Mouse (Mus musculus) MEL (cell line): ENCODE data around the gene Kcnb1. TPM values are rescaled to one million over a fixed set of nuclear protein-coding genes. Genes with fewer than 3 reads are reported as not detected.

Experiments used
- DNase-seq: peaks from one replicate; pipeline ENCODE4 v3.0.0; 2011; ENCODE audit warnings: low read depth, low spot score
- H3K27ac ChIP-seq: 2 replicates; pipeline ENCODE4 v1.5.1; 2012; ENCODE audit warnings: low read depth, mild to moderate bottlenecking, control low read depth, low read length, moderate library complexity; ENCODE audit not compliant: control insufficient read depth
- H3K27me3 ChIP-seq, 2 experiments: fragments of 150-350 bp in 1 of 2; sonication (generic) in 1 of 2; 2 replicates each; pipeline ENCODE4 v1.6.1; 2012; ENCODE audit warnings: low read length in 2 of 2, mild to moderate bottlenecking in 2 of 2, improper control_type of control experiment in 1 of 2, moderate library complexity in 1 of 2; ENCODE audit not compliant: insufficient read depth in 2 of 2, control insufficient read depth in 1 of 2
- H3K36me3 ChIP-seq, 2 experiments: 2 replicates each; pipeline ENCODE4 v1.6.1; 2012 to 2014; ENCODE audit warnings: low read length in 2 of 2, improper control_type of control experiment in 1 of 2, inconsistent platforms in 1 of 2, mild to moderate bottlenecking in 1 of 2; ENCODE audit not compliant: insufficient read depth in 2 of 2, control insufficient read depth in 1 of 2
- H3K4me1 ChIP-seq, 2 experiments: fragments of 150-350 bp in 1 of 2; sonication (generic) in 1 of 2; 2 replicates each; pipeline ENCODE4 v1.6.1; 2012; ENCODE audit warnings: low read length in 2 of 2, improper control_type of control experiment in 1 of 2, mild to moderate bottlenecking in 1 of 2; ENCODE audit not compliant: insufficient read depth in 2 of 2, control insufficient read depth in 1 of 2
- H3K4me3 ChIP-seq, 2 experiments: fragments of 150-350 bp in 1 of 2; sonication (generic) in 1 of 2; 2 replicates each; pipeline ENCODE4 v1.5.1; 2012; ENCODE audit warnings: low read depth in 2 of 2, low read length in 2 of 2, mild to moderate bottlenecking in 2 of 2, moderate library complexity in 2 of 2, control low read depth in 1 of 2, improper control_type of control experiment in 1 of 2; ENCODE audit not compliant: control insufficient read depth in 1 of 2, insufficient read depth in 1 of 2
- H3K79me2 ChIP-seq: 2 replicates; pipeline ENCODE4 v1.6.1; 2012; ENCODE audit warnings: mild to moderate bottlenecking, low read length, moderate library complexity; ENCODE audit not compliant: control insufficient read depth, poor library complexity, insufficient read depth
- H3K9ac ChIP-seq: 2 replicates; pipeline ENCODE4 v1.6.1; 2012; ENCODE audit warnings: low read depth, mild to moderate bottlenecking, control low read depth, low read length, moderate library complexity; ENCODE audit not compliant: control insufficient read depth, poor library complexity, severe bottlenecking
- H3K9me3 ChIP-seq: fragments of 150-350 bp; sonication (generic); replicated peaks from 2 replicates; pipeline ENCODE4 v1.6.1; 2012; ENCODE audit warnings: mild to moderate bottlenecking, low read length, improper control_type of control experiment, moderate library complexity; ENCODE audit not compliant: insufficient read depth
- BHLHE40 ChIP-seq: IDR thresholded peaks from 2 replicates; pipeline ENCODE4 v1.6.1; 2012; ENCODE audit warnings: low read depth, mild to moderate bottlenecking, inconsistent platforms, low read length, improper control_type of control experiment, borderline replicate concordance
- CHD1 ChIP-seq: IDR thresholded peaks from 2 replicates; pipeline ENCODE4 v1.6.1; 2012; ENCODE audit warnings: low read depth, mild to moderate bottlenecking, inconsistent platforms, low read length, improper control_type of control experiment
- CTCF ChIP-seq, 3 experiments: IDR thresholded peaks in 2 of 3; conservative IDR thresholded peaks in 1 of 3; 2 replicates each; pipeline ENCODE4 v1.5.1; 2011 to 2012; ENCODE audit warnings: low read length in 3 of 3, low read depth in 2 of 3, mild to moderate bottlenecking in 2 of 3, improper control_type of control experiment in 1 of 3, inconsistent platforms in 1 of 3, mixed read lengths in 1 of 3, moderate library complexity in 1 of 3; ENCODE audit not compliant: control insufficient read depth in 1 of 3, insufficient read depth in 1 of 3, poor library complexity in 1 of 3, severe bottlenecking in 1 of 3
- ELF1 ChIP-seq: IDR thresholded peaks from 2 replicates; pipeline ENCODE4 v1.6.1; 2014; ENCODE audit warnings: low read depth, mild to moderate bottlenecking, inconsistent platforms, low read length, improper control_type of control experiment, moderate library complexity
- EP300 ChIP-seq, 2 experiments: IDR thresholded peaks; 2 replicates each; pipeline ENCODE4 v1.6.1; 2011; ENCODE audit warnings: improper control_type of control experiment in 2 of 2, low read length in 2 of 2, low read depth in 1 of 2, mild to moderate bottlenecking in 1 of 2
- ETS1 ChIP-seq: IDR thresholded peaks from 2 replicates; pipeline ENCODE4 v1.6.1; 2012; ENCODE audit warnings: low read depth, mild to moderate bottlenecking, inconsistent platforms, low read length, improper control_type of control experiment, moderate library complexity
- GABPA ChIP-seq: IDR thresholded peaks from 2 replicates; pipeline ENCODE4 v1.6.1; 2012; ENCODE audit warnings: low read depth, mild to moderate bottlenecking, inconsistent platforms, low read length, improper control_type of control experiment, moderate library complexity
- GATA1 ChIP-seq: IDR thresholded peaks from 2 replicates; pipeline ENCODE4 v1.6.1; 2011; ENCODE audit warnings: low read depth, low read length, improper control_type of control experiment
- KAT2A ChIP-seq: conservative IDR thresholded peaks from 2 replicates; pipeline ENCODE4 v1.6.1; 2012; ENCODE audit warnings: low read depth, low read length, improper control_type of control experiment, inconsistent platforms
- MAFK ChIP-seq: IDR thresholded peaks from 2 replicates; pipeline ENCODE4 v1.6.1; 2011; ENCODE audit warnings: low read depth, mild to moderate bottlenecking, low read length, improper control_type of control experiment, borderline replicate concordance
- MAX ChIP-seq: IDR thresholded peaks from 2 replicates; pipeline ENCODE4 v1.6.1; 2011; ENCODE audit warnings: low read length, improper control_type of control experiment
- MAZ ChIP-seq: IDR thresholded peaks from 2 replicates; pipeline ENCODE4 v1.6.1; 2012; ENCODE audit warnings: low read depth, mild to moderate bottlenecking, inconsistent platforms, low read length, improper control_type of control experiment
- MXI1 ChIP-seq: IDR thresholded peaks from 2 replicates; pipeline ENCODE4 v1.6.1; 2011; ENCODE audit warnings: mild to moderate bottlenecking, low read depth, low read length, improper control_type of control experiment
- MYB ChIP-seq: IDR thresholded peaks from 2 replicates; pipeline ENCODE4 v1.6.1; 2011; ENCODE audit warnings: mild to moderate bottlenecking, low read depth, low read length, improper control_type of control experiment
- MYC ChIP-seq: IDR thresholded peaks from 2 replicates; pipeline ENCODE4 v1.6.1; 2011; ENCODE audit warnings: low read depth, mild to moderate bottlenecking, low read length, improper control_type of control experiment, moderate library complexity
- NELFE ChIP-seq: IDR thresholded peaks from 2 replicates; pipeline ENCODE4 v1.6.1; 2011; ENCODE audit warnings: low read depth, low read length, improper control_type of control experiment
- POLR2A ChIP-seq, 2 experiments: IDR thresholded peaks; 2 replicates each; pipeline ENCODE4 v1.6.1; 2011 to 2012; ENCODE audit warnings: low read length in 2 of 2, mild to moderate bottlenecking in 2 of 2, control low read depth in 1 of 2, improper control_type of control experiment in 1 of 2, low read depth in 1 of 2, moderate library complexity in 1 of 2; ENCODE audit not compliant: control insufficient read depth in 1 of 2, insufficient read depth in 1 of 2, poor library complexity in 1 of 2
- POLR2AphosphoS5 ChIP-seq: IDR thresholded peaks from 2 replicates; pipeline ENCODE4 v1.6.1; 2012; ENCODE audit warnings: low read depth, borderline replicate concordance, mild to moderate bottlenecking, inconsistent platforms, low read length, moderate library complexity, mixed read lengths
- RAD21 ChIP-seq: IDR thresholded peaks from 2 replicates; pipeline ENCODE4 v1.6.1; 2011; ENCODE audit warnings: mild to moderate bottlenecking, low read depth, low read length, improper control_type of control experiment
- SIN3A ChIP-seq: IDR thresholded peaks from 2 replicates; pipeline ENCODE4 v1.6.1; 2012; ENCODE audit warnings: low read length, improper control_type of control experiment, inconsistent platforms
- SMC3 ChIP-seq: IDR thresholded peaks from 2 replicates; pipeline ENCODE4 v1.6.1; 2011; ENCODE audit warnings: low read depth, low read length, improper control_type of control experiment
- TBP ChIP-seq: IDR thresholded peaks from 2 replicates; pipeline ENCODE4 v1.8.0; 2011; ENCODE audit warnings: low read depth, low read length, improper control_type of control experiment
- TCF12 ChIP-seq: IDR thresholded peaks from 2 replicates; pipeline ENCODE4 v1.6.1; 2014; ENCODE audit warnings: low read depth, mild to moderate bottlenecking, inconsistent platforms, low read length, improper control_type of control experiment, moderate library complexity
- USF1 ChIP-seq: IDR thresholded peaks from 2 replicates; pipeline ENCODE4 v1.6.1; 2014; ENCODE audit warnings: low read depth, mild to moderate bottlenecking, inconsistent platforms, low read length, improper control_type of control experiment, moderate library complexity
- ZC3H11A ChIP-seq: IDR thresholded peaks from 2 replicates; pipeline ENCODE4 v1.6.1; 2012; ENCODE audit warnings: low read depth, mild to moderate bottlenecking, inconsistent platforms, low read length, improper control_type of control experiment
- ZKSCAN1 ChIP-seq: IDR thresholded peaks from 2 replicates; pipeline ENCODE4 v1.6.1; 2012; ENCODE audit warnings: low read depth, mild to moderate bottlenecking, inconsistent platforms, low read length, improper control_type of control experiment, moderate library complexity
- ZMIZ1 ChIP-seq: IDR thresholded peaks from 2 replicates; pipeline ENCODE4 v1.6.1; 2012; ENCODE audit warnings: low read depth, mild to moderate bottlenecking, inconsistent platforms, low read length, improper control_type of control experiment, moderate library complexity
- polyA plus RNA-seq, 2 experiments: library from polyadenylated mRNA; stranded (reverse) in 1 of 2; unstranded in 1 of 2; fragments of >175 nt in 1 of 2; fragments of >200 nt in 1 of 2; gene quantifications; 2 replicates each; pipeline versions ENCODE4 v1.2.1 to v1.2.4; 2012; ENCODE audit warnings: low replicate concordance in 2 of 2, low read depth in 1 of 2; ENCODE audit not compliant: insufficient read length in 2 of 2, insufficient read depth in 1 of 2, missing spikeins in 1 of 2
- total RNA-seq: library from RNA; depleted of rRNA; stranded (reverse); fragments of 300-350 nt; gene quantifications from 2 replicates; pipeline ENCODE4 v1.2.3, GENCODE M21; 2012

The Kcnb1 gene
- total and polyA plus RNA-seq, 3 experiments: 0.39 to 3.6 TPM; not detected in 1

DNA sequence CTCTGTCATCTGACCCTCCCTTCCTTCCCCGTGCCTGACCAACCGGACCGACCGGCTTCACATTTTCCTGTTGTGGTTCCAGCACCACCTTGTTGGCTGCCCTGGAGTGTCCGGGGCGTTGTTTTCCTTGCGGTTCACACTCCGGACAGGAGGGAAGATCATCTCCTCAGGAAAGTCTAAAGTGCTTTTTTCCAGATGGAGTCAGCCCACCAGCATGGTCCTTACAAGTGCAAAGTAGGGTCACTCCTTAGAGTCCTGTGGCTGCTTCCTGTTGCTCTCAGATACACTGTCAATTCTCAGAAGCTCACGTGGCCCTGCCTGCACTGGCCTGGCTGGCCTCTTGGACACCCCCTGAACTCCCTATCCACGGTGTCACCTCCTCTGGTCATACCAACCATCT is 71.9 kb downstream of the Kcnb1 start:
- no peak overlapping the region for H3K9ac ChIP-seq
- H3K27me3 ChIP-seq: no peaks in the 10 kb centered on the region
- H3K9me3 ChIP-seq: no peaks in the 10 kb centered on the region
- H3K36me3 ChIP-seq: no peaks in the 10 kb centered on the region
- TF ChIP-seq NELFE: no peak
- no peak for TF ChIP-seq SIN3A
- no peak for TF ChIP-seq MAFK
- TF ChIP-seq EP300 (IDR thresholded peaks at IDR 0.05; ENCODE audit: low read depth in 1 of 2, low read length in 2 of 2): no peak
- no peak for TF ChIP-seq POLR2AphosphoS5
- no peak for TF ChIP-seq MYC
- no peak for TF ChIP-seq TBP
- no peak for TF ChIP-seq TCF12
- TF ChIP-seq CHD1: no peak
- no peaks in the 10 kb centered on the region for H3K4me1 ChIP-seq
- H3K27ac ChIP-seq: no peak overlapping the region
- DNase-seq: no peak
- H3K79me2 ChIP-seq: no peaks in the 10 kb centered on the region
- no peak overlapping the region for H3K4me3 ChIP-seq

DNA sequence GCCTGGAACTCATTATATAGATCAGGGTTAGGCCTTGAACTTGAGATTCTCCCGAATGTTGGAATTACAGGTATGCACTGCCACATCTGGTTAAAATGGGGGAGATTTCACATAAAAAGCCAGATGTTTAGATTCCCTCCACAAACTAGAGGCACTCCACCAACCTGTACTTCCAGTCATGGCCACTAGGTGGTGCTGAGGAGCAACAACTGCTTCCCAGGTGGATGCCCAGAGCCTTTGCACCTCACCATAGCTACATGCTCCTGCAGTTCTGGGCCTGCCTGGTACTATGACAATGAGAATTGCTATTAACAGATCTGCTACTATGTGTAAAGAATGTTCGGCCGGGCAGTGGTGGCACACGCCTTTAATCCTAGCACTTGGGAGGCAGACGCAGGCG is 77.2 kb downstream of the Kcnb1 start:
- TF ChIP-seq CHD1 (no peak), MAZ (no peak), SMC3 (peak; percentile 95), MAFK (no peak), POLR2AphosphoS5 (no peak), CTCF (IDR thresholded peaks at IDR 0.05 in 2 of 3, conservative IDR thresholded peaks at IDR 0.05 in 1 of 3; ENCODE audit: control insufficient read depth in 1 of 3, insufficient read depth in 1 of 3, low read depth in 2 of 3, low read length in 3 of 3, poor library complexity in 1 of 3, severe bottlenecking in 1 of 3) (peak; percentile 92 to 98 (median 94)), ELF1 (no peak), RAD21 (peak; percentile 83), TCF12 (no peak), ZC3H11A (peak; percentile 86), TBP (no peak)
- TF ChIP-seq, all 39 proteins: peak for 4
- Histone ChIP-seq H3K27ac (no peak overlapping the region), H3K36me3 (no peaks in the 10 kb centered on the region), H3K9me3 (no peaks in the 10 kb centered on the region), H3K4me3 (no peak overlapping the region), H3K27me3 (no peaks in the 10 kb centered on the region), H3K4me1 (no peaks in the 10 kb centered on the region), H3K79me2 (no peaks in the 10 kb centered on the region), H3K9ac (no peak overlapping the region)
- DNase-seq: peak; percentile 64

DNA sequence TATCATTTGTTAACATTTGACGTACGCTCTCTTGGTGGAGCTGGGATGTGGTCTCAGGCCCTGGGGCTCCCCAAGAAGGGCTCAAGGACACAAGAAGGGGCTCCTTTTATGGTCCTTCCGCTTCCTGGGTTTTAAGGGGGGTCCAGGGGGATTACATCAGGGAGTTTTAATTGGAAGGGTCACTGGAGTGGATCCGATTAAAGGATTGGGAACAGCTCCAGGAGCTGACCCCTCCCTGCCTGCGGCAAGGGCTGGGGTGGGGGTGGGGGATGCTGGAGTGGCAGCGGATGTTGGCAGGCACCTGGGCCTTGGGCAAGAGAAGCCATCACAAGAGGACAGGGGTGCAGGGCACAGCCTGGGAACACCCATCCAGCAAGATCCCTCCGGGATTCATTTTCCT is 77.7 kb downstream of the Kcnb1 start:
- no peaks in the 10 kb centered on the region for H3K79me2 ChIP-seq
- TF ChIP-seq MYB: no peak
- TF ChIP-seq MAZ: no peak
- no peak for TF ChIP-seq NELFE
- no peak for TF ChIP-seq GATA1
- no peak for TF ChIP-seq ELF1
- TF ChIP-seq EP300 (IDR thresholded peaks at IDR 0.05; ENCODE audit: low read depth in 1 of 2, low read length in 2 of 2): no peak
- TF ChIP-seq ZMIZ1: no peak
- TF ChIP-seq KAT2A: no peak
- TF ChIP-seq TBP: no peak
- no peak for TF ChIP-seq ETS1
- no peak for TF ChIP-seq SIN3A
- TF ChIP-seq BHLHE40: no peak
- no peak for TF ChIP-seq SMC3
- no peak for TF ChIP-seq POLR2A (IDR thresholded peaks at IDR 0.05; ENCODE audit: control insufficient read depth in 1 of 2, insufficient read depth in 1 of 2, low read depth in 1 of 2, low read length in 2 of 2, poor library complexity in 1 of 2)
- no peak for TF ChIP-seq USF1
- TF ChIP-seq MAX: no peak
- no peak for TF ChIP-seq ZKSCAN1
- no peak for TF ChIP-seq MAFK
- no peak for TF ChIP-seq GABPA
- TF ChIP-seq MXI1: no peak
- TF ChIP-seq, all 39 proteins: peak for 0
- Histone ChIP-seq H3K27ac (no peak overlapping the region), H3K27me3 (no peaks in the 10 kb centered on the region), H3K4me1 (no peaks in the 10 kb centered on the region), H3K9ac (no peak overlapping the region), H3K36me3 (no peaks in the 10 kb centered on the region), H3K9me3 (no peaks in the 10 kb centered on the region), H3K4me3 (no peak overlapping the region)
- DNase-seq: no peak
